Mouse (Mus musculus) cortical plate, adult 2 months (tissue): Measurements from ENCODE around the gene Mcm2.

Source experiments
- CTCF ChIP-seq: fragments of 200-500 bp; IDR thresholded peaks from 2 replicates; pipeline ENCODE4 v1.5.1; 2011; ENCODE audit warnings: mild to moderate bottlenecking, control low read depth, low read length; ENCODE audit not compliant: insufficient read depth; ENCODE audit errors: extremely low read depth
- POLR2A ChIP-seq: fragments of 200-500 bp; IDR thresholded peaks from 2 replicates; pipeline ENCODE4 v1.6.1; 2011; ENCODE audit warnings: mild to moderate bottlenecking, low read length, control low read depth; ENCODE audit not compliant: insufficient read depth; ENCODE audit errors: extremely low read depth

DNA sequence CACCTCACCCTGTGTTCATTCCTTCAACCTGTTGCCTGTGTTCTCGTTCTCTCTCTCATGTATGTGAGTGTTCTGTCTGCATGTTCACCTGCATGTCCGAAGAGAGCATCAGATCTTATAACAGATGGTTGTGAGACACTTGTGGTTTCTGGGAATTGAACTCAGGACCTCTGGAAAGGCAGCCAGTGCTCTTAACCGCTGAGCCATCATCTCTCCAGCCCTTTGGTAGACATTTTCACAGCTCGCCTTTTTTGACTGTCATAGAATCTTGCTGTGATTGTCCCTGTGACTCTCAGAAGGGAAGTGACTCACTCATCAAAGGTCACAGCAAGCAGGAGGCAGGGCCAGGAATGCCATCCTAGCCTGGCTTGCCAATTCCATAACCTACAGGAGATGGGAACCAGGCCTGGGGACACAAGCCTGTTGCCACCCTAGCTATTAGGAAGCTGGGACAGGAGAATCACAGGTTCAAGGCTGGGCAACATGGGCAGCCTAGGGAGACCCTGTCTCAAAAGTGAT, 5.9 kb upstream of the Mcm2 start:
- TF ChIP-seq CTCF (no peak), POLR2A (no peak)
